Mouse (Mus musculus) brain, embryonic 14.5 days (tissue): ENCODE measurements at regions not wholly inside any gene's neighbourhood (a gene's known extent, or its start where the extent isn't known, plus 50 kb on each side); places are given as distances from the start of the nearest gene placed in this dataset.

Source experiments
- DNase-seq: peaks from one replicate; pipeline ENCODE4 v3.0.0-alpha.2; 2011; ENCODE audit warnings: low read depth
- CTCF ChIP-seq: fragments of 200-500 bp; IDR thresholded peaks from 2 replicates; pipeline ENCODE4 v1.5.1; 2012; ENCODE audit warnings: inconsistent platforms, mild to moderate bottlenecking, moderate library complexity, borderline replicate concordance; ENCODE audit not compliant: insufficient read depth, insufficient read length; ENCODE audit errors: extremely low read depth
- POLR2A ChIP-seq: fragments of 200-500 bp; IDR thresholded peaks from 2 replicates; pipeline ENCODE4 v1.6.1; 2012; ENCODE audit warnings: mild to moderate bottlenecking, inconsistent platforms, borderline replicate concordance; ENCODE audit not compliant: poor library complexity, insufficient read depth, insufficient read length, severe bottlenecking; ENCODE audit errors: extremely low read depth

DNA sequence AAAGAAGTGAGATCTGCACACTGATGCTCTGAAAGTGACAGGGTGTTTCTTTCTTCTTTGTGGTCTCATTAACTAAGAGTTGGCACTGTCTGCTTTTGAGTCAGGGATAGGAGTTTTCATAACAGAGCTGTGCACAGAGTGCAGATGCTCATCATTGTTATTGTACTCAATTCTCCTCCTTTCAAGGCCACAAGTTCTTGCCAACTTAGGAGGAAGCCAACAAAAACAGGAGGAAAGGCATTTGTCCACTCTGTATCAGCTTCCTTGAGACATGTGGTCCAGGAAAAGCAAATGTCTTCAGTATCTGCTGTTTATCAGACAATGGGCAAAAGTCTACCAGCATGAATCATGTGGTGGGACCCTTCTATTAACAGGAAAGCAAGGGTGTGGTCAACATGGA lies 345.1 kb downstream of the Fam181b start:
- no peak for DNase-seq
- no peak for TF ChIP-seq CTCF
- TF ChIP-seq POLR2A: no peak

DNA sequence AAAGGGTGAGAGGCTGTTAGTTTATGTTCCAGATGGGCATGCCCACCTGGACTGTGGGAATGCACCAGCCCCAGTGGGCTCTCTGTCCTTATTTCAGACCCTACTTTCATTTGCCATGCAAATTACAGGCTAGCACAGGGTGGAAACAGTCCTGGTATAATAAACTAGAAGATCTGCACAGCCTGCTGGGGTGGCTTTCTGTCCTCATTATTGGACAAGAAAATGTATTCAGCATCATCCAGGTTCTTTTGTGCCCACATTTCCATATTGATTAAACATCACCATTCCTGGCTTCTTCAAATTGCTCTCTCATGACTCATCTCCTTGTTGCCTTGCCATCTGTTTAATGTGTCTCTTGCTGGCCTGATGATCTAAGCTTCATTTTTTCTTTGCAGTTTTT lies 355.4 kb downstream of the Fam181b start:
- DNase-seq: peak; percentile 52

DNA sequence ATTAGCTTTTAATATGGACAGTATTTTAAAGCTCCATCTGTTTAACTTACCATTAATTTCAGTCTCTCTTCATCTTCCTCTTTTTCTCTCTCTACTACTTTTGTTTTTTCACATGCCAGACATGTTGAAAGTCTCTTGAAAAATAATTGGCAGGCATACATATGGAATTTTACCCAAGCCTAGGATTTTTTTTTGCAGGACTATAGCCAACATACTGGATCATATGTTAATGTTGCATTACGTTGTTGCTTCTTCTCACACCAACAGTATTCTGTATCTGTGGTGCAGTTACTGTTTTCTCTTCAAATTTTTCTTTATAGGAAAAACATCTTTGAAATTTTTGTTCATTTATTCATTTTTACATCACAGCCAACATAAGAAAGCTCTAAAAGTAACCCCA lies 374.4 kb downstream of the Fam181b start:
- TF ChIP-seq POLR2A (no peak), CTCF (no peak)
- DNase-seq: peak; percentile 63

More for the DNA sequence above, 355.4 kb downstream of the Fam181b start:
- TF ChIP-seq CTCF (no peak), POLR2A (no peak)

DNA sequence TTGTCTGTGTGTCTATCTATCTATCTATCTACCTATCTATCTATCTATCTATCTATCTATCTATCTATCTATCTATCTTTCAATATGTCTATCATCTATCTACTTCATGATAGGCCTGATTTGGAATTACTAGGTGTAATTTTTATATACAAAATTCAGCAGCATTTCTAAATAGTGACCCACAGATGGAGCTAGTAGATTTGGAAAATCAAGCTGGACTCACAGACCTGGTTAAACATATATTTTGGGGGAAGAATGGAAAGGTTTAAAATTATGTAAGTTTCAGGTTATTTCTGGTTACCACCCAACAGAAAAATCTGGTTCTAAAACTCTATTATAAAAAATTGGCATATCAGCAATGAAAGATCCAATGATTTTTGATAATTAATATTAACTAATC lies 383.7 kb downstream of the Fam181b start:
- DNase-seq: peak; percentile 20
- no peak for TF ChIP-seq POLR2A
- no peak for TF ChIP-seq CTCF

DNA sequence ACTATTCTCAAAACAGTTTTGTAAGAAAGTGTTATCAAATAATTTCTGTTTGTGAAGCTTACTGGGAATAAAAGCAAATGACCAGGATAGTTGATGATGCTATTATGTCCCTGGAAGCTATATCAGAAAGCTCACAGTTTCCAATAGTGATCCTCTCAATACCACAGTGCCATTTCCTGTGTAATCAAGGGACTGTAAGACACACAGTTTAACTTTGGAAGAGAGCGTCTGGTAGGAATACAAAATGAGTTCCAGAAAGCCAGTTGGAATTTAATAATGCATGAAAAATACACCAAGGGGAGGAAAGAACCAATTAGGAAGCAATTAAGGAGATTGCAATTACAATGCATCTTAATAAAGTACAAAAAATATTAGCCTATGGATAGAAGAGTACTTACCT lies 393.7 kb downstream of the Fam181b start:
- DNase-seq: no peak
- TF ChIP-seq CTCF (no peak), POLR2A (no peak)

DNA sequence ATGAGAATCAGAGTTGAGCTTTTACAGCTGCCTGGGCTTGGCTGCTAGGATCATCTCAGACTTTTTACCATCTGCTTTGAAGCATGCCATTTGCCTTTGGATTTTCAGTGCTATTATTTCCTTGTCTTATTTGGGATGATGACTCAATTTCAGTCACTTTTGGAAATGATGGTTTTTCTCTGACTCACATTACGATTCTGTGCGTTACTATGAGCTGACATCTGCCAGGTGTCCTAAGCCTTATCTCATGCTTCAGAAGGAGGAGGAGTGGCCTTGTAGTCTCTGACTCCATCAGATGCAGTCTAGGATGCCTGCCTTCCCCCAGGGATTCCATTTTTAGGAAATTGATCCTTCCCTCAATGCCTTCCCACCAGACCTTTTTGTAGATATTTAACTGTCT lies 431.0 kb downstream of the Fam181b start:
- no peak for TF ChIP-seq CTCF
- TF ChIP-seq POLR2A: no peak
- peak; percentile 25 for DNase-seq

DNA sequence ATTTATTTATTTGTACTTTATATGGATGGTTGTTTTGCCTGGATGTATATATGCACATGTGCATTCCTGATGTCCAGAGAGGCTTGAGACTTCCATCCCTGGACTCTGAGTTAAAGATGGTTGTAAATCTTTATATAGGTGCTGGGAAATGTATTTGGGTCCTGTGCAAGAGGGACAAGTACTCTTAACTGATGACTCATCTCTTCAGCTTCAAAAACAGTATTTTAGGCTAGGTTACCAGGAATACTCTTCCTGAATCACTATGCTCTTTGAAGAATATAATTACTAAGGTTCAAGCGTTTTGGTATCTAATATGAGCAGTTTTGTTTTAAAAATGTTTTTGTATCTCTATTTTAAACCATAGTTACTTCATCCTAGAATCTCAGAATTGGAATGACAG lies 431.6 kb downstream of the Fam181b start:
- DNase-seq: no peak
- TF ChIP-seq CTCF (no peak), POLR2A (no peak)

DNA sequence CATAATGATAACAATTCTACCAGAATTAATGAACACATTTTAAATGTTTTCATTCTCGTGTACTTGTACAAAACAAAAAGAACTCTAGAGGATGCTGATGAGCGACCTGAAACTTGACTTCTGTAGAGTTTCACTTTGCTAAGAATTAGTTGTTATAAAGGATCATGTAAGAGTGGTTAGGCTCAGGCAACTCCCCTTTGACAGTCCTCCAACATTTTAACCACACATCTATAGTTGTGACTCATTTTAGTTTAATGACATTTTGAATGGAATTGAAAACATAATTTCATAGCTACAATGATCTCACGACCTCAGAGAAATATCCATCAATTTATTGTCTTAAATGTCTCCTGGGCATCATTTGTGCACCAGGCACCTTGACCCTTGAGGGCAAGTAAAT lies 479.5 kb downstream of the Fam181b start:
- TF ChIP-seq POLR2A (no peak), CTCF (no peak)
- DNase-seq: no peak

DNA sequence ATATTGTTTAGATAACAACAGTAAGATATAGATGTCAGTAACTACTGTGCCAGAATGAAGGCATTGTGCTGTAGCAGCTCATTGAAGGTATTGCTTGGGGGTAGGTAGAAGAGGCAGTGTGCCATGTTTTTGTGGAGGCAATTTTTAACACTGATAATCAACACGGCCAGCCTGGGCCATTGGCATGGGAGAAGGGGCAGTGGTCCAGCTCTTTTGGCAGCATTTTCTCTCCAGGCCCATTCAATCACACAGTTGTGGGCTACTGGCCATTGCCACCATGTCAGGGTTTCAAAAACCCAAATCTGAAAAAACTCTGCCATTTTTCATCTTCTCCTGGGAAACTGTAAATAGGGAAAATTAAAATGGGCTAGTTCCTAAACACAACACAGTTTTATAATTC lies 497.9 kb downstream of the Fam181b start:
- TF ChIP-seq CTCF: no peak
- no peak for TF ChIP-seq POLR2A
- DNase-seq: peak; percentile 31

DNA sequence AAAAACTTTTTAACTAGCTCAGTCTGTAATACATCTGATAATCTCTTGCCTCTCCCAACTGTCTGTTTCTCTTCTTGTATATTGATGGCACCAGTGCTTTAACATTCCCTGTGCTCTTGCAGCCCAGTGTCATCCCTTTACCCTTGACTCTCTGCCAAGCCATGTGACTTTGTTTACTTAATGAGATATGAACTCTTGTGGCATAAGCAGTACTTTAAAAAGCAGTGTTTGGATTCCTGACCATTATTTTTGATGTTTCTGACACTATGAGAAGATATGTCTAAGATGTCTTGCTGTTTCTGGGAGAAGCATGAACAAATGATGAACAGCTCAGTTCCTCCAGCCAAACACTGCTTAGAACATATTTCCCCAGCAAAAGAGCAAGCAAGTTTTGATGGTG lies 507.5 kb downstream of the Fam181b start:
- no peak for DNase-seq
- TF ChIP-seq CTCF (no peak), POLR2A (no peak)

DNA sequence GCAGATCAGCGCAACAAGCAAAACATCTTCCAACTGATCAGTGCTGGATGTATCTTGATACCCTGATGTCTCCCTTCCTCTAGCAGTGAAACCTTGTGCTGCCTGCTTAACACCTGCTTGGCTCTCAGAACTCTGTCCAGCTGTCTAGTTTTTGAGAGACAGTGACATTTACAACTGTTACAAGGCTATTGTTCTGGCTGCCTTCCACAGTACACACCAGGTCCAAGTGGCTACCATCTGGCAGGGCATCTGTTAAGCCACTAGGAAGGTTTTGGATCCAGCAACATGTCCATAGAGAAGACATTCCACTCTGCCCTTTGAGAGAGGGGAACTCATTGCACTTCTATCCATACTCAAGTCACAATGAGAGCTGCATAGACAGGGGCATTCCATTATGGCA lies 508.4 kb downstream of the Fam181b start:
- TF ChIP-seq CTCF: no peak
- TF ChIP-seq POLR2A: no peak
- DNase-seq: peak; percentile 25
